In genomic region chr11:77493512-77494343, GRCm38 (mm10) we compare ENCODE assay signal across 8 mouse cellular contexts. TPM values are rescaled to one million over a fixed set of nuclear protein-coding genes. Genes with fewer than 3 reads are reported as not detected.
A peak's percentile ranks its signal among the peaks of the same experiment; 100 is the strongest.
DNase-seq lines count a peak whose midpoint lies in the region; ATAC-seq and TF ChIP-seq lines count a peak whose summit lies in the region.

Git1 (plus strand) TSS chr11:77493562.

- peaks cover 2% of the 10 kb centered on the region; the same call in 1 of the 2 replicates for H3K9me3 ChIP-seq in erythroblast, embryonic 14.5 days (ENCODE audit: control insufficient read depth, low read length)
- H3K9me3 ChIP-seq in forebrain, postnatal 0 days (ENCODE audit: low read length), result no peaks in the 10 kb centered on the region
- H3K9me3 ChIP-seq in hindbrain, embryonic 10.5 days, result no peaks in the 10 kb centered on the region

- intact Hi-C loops in left cerebral cortex, postnatal 10 days (cut with DNase I), result loop anchor here (5.0 kb wide), 1 partner anchor 129 kb away; no protein-coding TSS in a partner anchor

- 3% methylated on average over 36 of the region's 74 CpGs for WGBS in forebrain, postnatal 0 days
- 2% methylated on average over 65 of the region's 74 CpGs for WGBS in hindbrain, embryonic 10.5 days

- no peak for ATAC-seq in erythroblast, adult 5-6 weeks (replicated peaks; ENCODE audit: low FRiP score, poor library complexity, severe bottlenecking)
- ATAC-seq in forebrain, postnatal 0 days, result peak; percentile 1; the same call in 1 of the 2 replicates
- ATAC-seq in megakaryocyte progenitor cell, adult 5-6 weeks (replicated peaks; ENCODE audit: poor library complexity), result no peak

- peak within 1 kb of the TSS; percentile 65 for H3K4me3 ChIP-seq in erythroblast, embryonic 14.5 days (replicated peaks)
- H3K4me3 ChIP-seq in forebrain, postnatal 0 days (ENCODE audit: low read depth, low read length), result peak within 1 kb of the TSS; percentile 97
- H3K4me3 ChIP-seq in hindbrain, embryonic 10.5 days, result peak within 1 kb of the TSS; percentile 96

- no peak for TF ChIP-seq CTCF in brain, embryonic 14.5 days (IDR thresholded peaks at IDR 0.05; ENCODE audit: borderline replicate concordance, extremely low read depth, insufficient read depth, insufficient read length)
- peak; percentile 26; the same call in 1 of the 2 replicates for TF ChIP-seq CTCF in forebrain, postnatal 0 days (IDR thresholded peaks at IDR 0.05; ENCODE audit: low read depth)

- H3K27ac ChIP-seq in forebrain, postnatal 0 days (ENCODE audit: low read depth, low read length), result peak within 1 kb of the TSS; percentile 96
- peak within 1 kb of the TSS; percentile 97 for H3K27ac ChIP-seq in hindbrain, embryonic 10.5 days

- peak within 1 kb of the TSS; percentile 91 for H3K9ac ChIP-seq in forebrain, postnatal 0 days

- peaks cover 77% of the 10 kb centered on the region for H3K4me1 ChIP-seq in erythroblast, embryonic 14.5 days (ENCODE audit: control insufficient read depth)
- peaks cover 15% of the 10 kb centered on the region for H3K4me1 ChIP-seq in forebrain, postnatal 0 days (ENCODE audit: insufficient read depth)
- peaks cover 91% of the 10 kb centered on the region for H3K4me1 ChIP-seq in hindbrain, embryonic 10.5 days (replicated peaks)

- H3K4me2 ChIP-seq in forebrain, postnatal 0 days (ENCODE audit: low read depth), result peak within 1 kb of the TSS; percentile 95

- peak; percentile 60 for DNase-seq in brain, embryonic 14.5 days (ENCODE audit: low read depth)
- DNase-seq in forebrain, postnatal 0 days, result peak; percentile 67
- DNase-seq in hindbrain, embryonic 10.5 days (ENCODE audit: low spot score), result peak; percentile 56
- peak in 1 of 2 experiments; percentile 80 for DNase-seq in left cerebral cortex, postnatal 10 days (ENCODE audit: extremely low spot score in 1 of 2, low spot score in 2 of 2)
- DNase-seq in spleen, postnatal 4 days (ENCODE audit: low spot score in 2 of 2), result peak; percentile 41 to 80

- no peak for TF ChIP-seq POLR2A in brain, embryonic 14.5 days (IDR thresholded peaks at IDR 0.05; ENCODE audit: borderline replicate concordance, extremely low read depth, insufficient read depth, insufficient read length, poor library complexity, severe bottlenecking)

- H3K27me3 ChIP-seq in erythroblast, embryonic 14.5 days (ENCODE audit: control insufficient read depth), result peaks cover 37% of the 10 kb centered on the region
- no peaks in the 10 kb centered on the region for H3K27me3 ChIP-seq in forebrain, postnatal 0 days (ENCODE audit: insufficient read depth, low read length)
- no peaks in the 10 kb centered on the region for H3K27me3 ChIP-seq in hindbrain, embryonic 10.5 days (ENCODE audit: insufficient read depth, poor library complexity, severe bottlenecking)

- H3K36me3 ChIP-seq in erythroblast, embryonic 14.5 days (ENCODE audit: control insufficient read depth), result peaks cover 5% of the 10 kb centered on the region
- no peaks in the 10 kb centered on the region; the same call in 1 of the 2 replicates for H3K36me3 ChIP-seq in forebrain, postnatal 0 days (ENCODE audit: insufficient read depth)
- H3K36me3 ChIP-seq in hindbrain, embryonic 10.5 days, result peaks cover 6% of the 10 kb centered on the region

RNA-seq across cellular contexts. Expression of gene Git1, which starts in this region (rescaled TPM):
- 4.5 and 4.9 TPM in 2 replicates for polyA plus RNA-seq in erythroblast, embryonic 14.5 days (2012)
- 9.2 and 11.5 TPM in 2 replicates for total RNA-seq in erythroblast, adult 5-6 weeks (2015; ENCODE audit: low replicate concordance)
- total RNA-seq in erythroblast, adult 5-6 weeks (2017; ENCODE audit: low replicate concordance), result 4.4 and 5.6 TPM in 2 replicates
- 71.0 and 104 TPM in 2 replicates for polyA plus RNA-seq in brain, embryonic 14.5 days (2012; rRNA removed)
- 91.2 and 126 TPM in 2 replicates for total RNA-seq in forebrain, postnatal 0 days (2014; rRNA removed)
- polyA plus RNA-seq in forebrain, postnatal 0 days (2015; fragmentation: Nextera tagmentation; extraction: Ambion mirVana), result 20.1 and 22.1 TPM in 2 replicates
- polyA plus RNA-seq in hindbrain, embryonic 10.5 days (2016; fragmentation: Nextera tagmentation; extraction: Ambion mirVana), result 14.2 and 14.8 TPM in 2 replicates
- 100 to 1,000 TPM; 138 to 142 TPM for total RNA-seq in left cerebral cortex, postnatal 10 days (2021)
- 24.3 and 27.6 TPM in 2 replicates for total RNA-seq in megakaryocyte progenitor cell, adult 5-6 weeks (2015)
- 14.5 and 17.1 TPM in 2 replicates for total RNA-seq in megakaryocyte progenitor cell, adult 5-6 weeks (2017)
